Mouse (Mus musculus) Muller cell, postnatal 12 days (primary cell): Measurements from ENCODE around the gene Tbc1d22a.

Experiments
- DNase-seq: peaks from one replicate; pipeline ENCODE4 v3.0.0-alpha.2; 2015; ENCODE audit errors: inconsistent ontology term

The Tbc1d22a gene

GRCm38 (mm10) chr15:86277428-86277827 lies 63.2 kb downstream of the Tbc1d22a start:
- DNase-seq: no peak

GRCm38 (mm10) chr15:86279059-86279974 lies 65.1 kb downstream of the Tbc1d22a start:
- no peak for DNase-seq

GRCm38 (mm10) chr15:86280137-86280536 lies 65.9 kb downstream of the Tbc1d22a start:
- DNase-seq: no peak

GRCm38 (mm10) chr15:86283238-86283637 lies 69.0 kb downstream of the Tbc1d22a start:
- no peak for DNase-seq

- no peak for DNase-seq
Measured at GRCm38 (mm10) chr15:86285296-86285695, 71.0 kb downstream of the Tbc1d22a start.

GRCm38 (mm10) chr15:86290074-86290473 lies 75.8 kb downstream of the Tbc1d22a start:
- peak; percentile 33 for DNase-seq

- DNase-seq: no peak
Measured at GRCm38 (mm10) chr15:86292288-86292687, 78.0 kb downstream of the Tbc1d22a start.

GRCm38 (mm10) chr15:86294426-86294825 lies 80.2 kb downstream of the Tbc1d22a start:
- no peak for DNase-seq

GRCm38 (mm10) chr15:86295722-86296288 lies 81.5 kb downstream of the Tbc1d22a start:
- no peak for DNase-seq

- DNase-seq: no peak
Measured at GRCm38 (mm10) chr15:86297281-86297680, 83.0 kb downstream of the Tbc1d22a start.

- DNase-seq: no peak
Measured at GRCm38 (mm10) chr15:86303876-86304275, 89.6 kb downstream of the Tbc1d22a start.

GRCm38 (mm10) chr15:86304861-86305260 lies 90.6 kb downstream of the Tbc1d22a start:
- DNase-seq: no peak

- DNase-seq: no peak
Measured at GRCm38 (mm10) chr15:86305290-86305689, 91.0 kb downstream of the Tbc1d22a start.

GRCm38 (mm10) chr15:86309213-86309829 lies 95.1 kb downstream of the Tbc1d22a start:
- DNase-seq: no peak

GRCm38 (mm10) chr15:86320803-86321510 lies 106.7 kb downstream of the Tbc1d22a start:
- peak; percentile 85 for DNase-seq

GRCm38 (mm10) chr15:86326341-86326740 lies 112.1 kb downstream of the Tbc1d22a start:
- no peak for DNase-seq

GRCm38 (mm10) chr15:86329911-86330310 lies 115.7 kb downstream of the Tbc1d22a start:
- DNase-seq: no peak

GRCm38 (mm10) chr15:86330454-86330853 lies 116.2 kb downstream of the Tbc1d22a start:
- DNase-seq: no peak

GRCm38 (mm10) chr15:86331501-86332245 lies 117.4 kb downstream of the Tbc1d22a start:
- no peak for DNase-seq

- no peak for DNase-seq
Measured at GRCm38 (mm10) chr15:86333176-86333575, 118.9 kb downstream of the Tbc1d22a start.

GRCm38 (mm10) chr15:86333606-86334005 lies 119.3 kb downstream of the Tbc1d22a start:
- no peak for DNase-seq
